ENCODE assay signal across 7 mouse cellular contexts in genomic region chr19:21272655-21273284, GRCm38 (mm10). TPM values are rescaled to one million over a fixed set of nuclear protein-coding genes. Genes with fewer than 3 reads are reported as not detected.
DNase-seq lines count a peak whose midpoint lies in the region; ATAC-seq lines count a peak whose summit lies in the region.

No protein-coding gene starts in this region.

- peak; percentile 65 for DNase-seq in adipocyte (ENCODE audit: low spot score)
- DNase-seq in embryo, embryonic 10 days (ENCODE audit: low spot score) = peak; percentile 51
- peak; percentile 82 for DNase-seq in gastrocnemius, postnatal 10 days
- DNase-seq in induced T-regulatory cell, adult 2 months (ENCODE audit: low read depth) = peak; percentile 73
- peak; percentile 14 to 63 for DNase-seq in left cerebral cortex, postnatal 14 days (ENCODE audit: low spot score in 2 of 2)
- peak; percentile 62 for DNase-seq in skeletal muscle tissue, adult 2 months (ENCODE audit: low read depth, low spot score)

- intact Hi-C loops in left cerebral cortex, postnatal 14 days (cut with DNase I) = loop anchor here (5.0 to 10.0 kb wide), 4 partner anchors 138 to 428 kb away; partner anchors contain the start of genes 1110059E24Rik and Abhd17b

- ATAC-seq in megakaryocyte progenitor cell, adult 5-6 weeks (replicated peaks; ENCODE audit: poor library complexity) = peak; percentile 43

RNA-seq across cellular contexts. Expression of gene Zfand5, which starts 0.7 kb away (rescaled TPM):
- total RNA-seq in gastrocnemius, postnatal 10 days (2021) = 100 to 1,000 TPM; 174 to 176 TPM
- total RNA-seq in left cerebral cortex, postnatal 14 days (2021) = 100 to 1,000 TPM; 169 to 171 TPM
- 134 and 154 TPM in 2 replicates for total RNA-seq in megakaryocyte progenitor cell, adult 5-6 weeks (2015)
- 87.5 and 93.1 TPM in 2 replicates for total RNA-seq in megakaryocyte progenitor cell, adult 5-6 weeks (2017)

Comparison
In these comparisons a context has a peak if more than half of its experiments do, and no peak if none do; other contexts are left out.
1. Peak in every context shown above with its lines: DNase-seq and ATAC-seq.